Mouse (Mus musculus) monocyte, adult 5-6 weeks (primary cell): ENCODE results near the gene Sh3pxd2a. TPM values are rescaled to one million over a fixed set of nuclear protein-coding genes. Genes with fewer than 3 reads are reported as not detected.

Source experiments
- ATAC-seq: fragments of 153-309, 156-312 bp; replicated peaks from 2 replicates; pipeline ENCODE4 v1.8.0; 2017; ENCODE audit warnings: mild to moderate bottlenecking; ENCODE audit not compliant: low TSS enrichment, insufficient number of reproducible peaks, severe bottlenecking, poor library complexity, low FRiP score
- total RNA-seq: library from RNA; stranded (forward); fragments of 200-1000, 200-491, 200-594 nt; gene quantifications from 3 replicates; pipeline ENCODE4 v1.2.3, GENCODE M21; 2017

Sh3pxd2a gene
- total RNA-seq, 1 experiment from 2014 or later = 2.6 TPM

GRCm38 (mm10) chr19:47314076-47314941 is 149.9 kb downstream of the Sh3pxd2a start:
- ATAC-seq = no peak

GRCm38 (mm10) chr19:47313387-47314075 is 150.7 kb downstream of the Sh3pxd2a start:
- ATAC-seq = no peak

GRCm38 (mm10) chr19:47311162-47311561 is 153.0 kb downstream of the Sh3pxd2a start:
- ATAC-seq = no peak

- no peak for ATAC-seq
Measured at GRCm38 (mm10) chr19:47309824-47310223, 154.4 kb downstream of the Sh3pxd2a start.

GRCm38 (mm10) chr19:47306917-47307315 is 157.3 kb downstream of the Sh3pxd2a start:
- ATAC-seq = no peak

- no peak for ATAC-seq
Measured at GRCm38 (mm10) chr19:47306128-47306916, 157.9 kb downstream of the Sh3pxd2a start.

- no peak for ATAC-seq
Measured at GRCm38 (mm10) chr19:47305401-47305800, 158.8 kb downstream of the Sh3pxd2a start.

GRCm38 (mm10) chr19:47304170-47304745 is 159.9 kb downstream of the Sh3pxd2a start:
- no peak for ATAC-seq

GRCm38 (mm10) chr19:47303128-47303527 is 161.1 kb downstream of the Sh3pxd2a start:
- no peak for ATAC-seq

- no peak for ATAC-seq
Measured at GRCm38 (mm10) chr19:47302191-47302852, 161.9 kb downstream of the Sh3pxd2a start.

GRCm38 (mm10) chr19:47301303-47302190 is 162.7 kb downstream of the Sh3pxd2a start:
- no peak for ATAC-seq

- no peak for ATAC-seq
Measured at GRCm38 (mm10) chr19:47298100-47298499, 166.1 kb downstream of the Sh3pxd2a start.

- no peak for ATAC-seq
Measured at GRCm38 (mm10) chr19:47292451-47292951, 171.7 kb downstream of the Sh3pxd2a start.

- ATAC-seq = no peak
Measured at GRCm38 (mm10) chr19:47291307-47292080, 172.7 kb downstream of the Sh3pxd2a start.

- ATAC-seq = no peak
Measured at GRCm38 (mm10) chr19:47286886-47287450, 177.2 kb downstream of the Sh3pxd2a start.

- no peak for ATAC-seq
Measured at GRCm38 (mm10) chr19:47285581-47285980, 178.6 kb downstream of the Sh3pxd2a start.
